Mouse (Mus musculus): Measurements from ENCODE around the gene Etv6. TPM values are rescaled to one million over a fixed set of nuclear protein-coding genes. Genes with fewer than 3 reads are reported as not detected.

The Etv6 gene
- 27.6 and 31.0 TPM in 2 replicates for polyA plus RNA-seq (2012; rRNA removed)

GRCm38 (mm10) chr6:134035490-134036405 is at the start of gene Etv6:
TSS of gene Etv6 (plus strand) at chr6:134035700.

Other genes with a start within 250 kb of the Etv6 start
- not detected in 2 replicates for gene Kap, start 181.9 kb upstream of the Etv6 start, polyA plus RNA-seq (2012; rRNA removed)